Mouse (Mus musculus): ENCODE measurements around the gene Sh3bgr. TPM values are rescaled to one million over a fixed set of nuclear protein-coding genes. Genes with fewer than 3 reads are reported as not detected.

Sh3bgr gene
- total and polyA plus RNA-seq, 3 experiments, result 0.38 to 0.70 TPM; not detected in 1

DNA sequence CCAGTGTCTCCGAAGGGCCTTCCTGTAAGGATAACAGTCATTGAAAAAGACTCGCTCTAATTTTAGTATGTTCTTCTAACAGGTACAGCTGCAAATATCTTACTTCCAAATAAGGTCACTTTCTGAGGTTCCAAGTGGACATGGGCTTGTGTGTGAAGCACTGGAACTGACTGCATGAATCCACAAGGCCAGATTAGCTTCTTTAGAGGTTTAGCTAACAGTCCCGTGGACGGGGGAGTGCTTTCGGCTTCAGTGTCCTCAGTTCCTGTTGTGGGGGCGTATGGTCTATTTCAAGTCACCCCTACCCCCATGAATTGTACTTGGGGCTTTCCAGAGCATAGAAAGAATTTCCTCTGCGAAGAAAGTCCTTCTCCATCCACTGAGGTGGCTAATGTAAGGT lies 10.6 kb downstream of the Sh3bgr start (continued):
- no peak for TF ChIP-seq NELFE (IDR thresholded peaks at IDR 0.05; ENCODE audit: low read depth, low read length)
- TF ChIP-seq ZC3H11A (IDR thresholded peaks at IDR 0.05; ENCODE audit: low read depth, low read length), result no peak
- peak; percentile 65 for TF ChIP-seq MAX (IDR thresholded peaks at IDR 0.05; ENCODE audit: low read length)
- no peak for TF ChIP-seq CTCF (conservative IDR thresholded peaks at IDR 0.05 in 1 of 2, IDR thresholded peaks at IDR 0.05 in 1 of 2; ENCODE audit: low read depth in 2 of 2, low read length in 2 of 2)
- peak; percentile 80; the same call in 1 of the 2 replicates for TF ChIP-seq MEF2A (IDR thresholded peaks at IDR 0.05; ENCODE audit: borderline replicate concordance, low read depth, low read length)
- TF ChIP-seq POLR2A (IDR thresholded peaks at IDR 0.05; ENCODE audit: low read depth, low read length), result no peak
- TF ChIP-seq ZKSCAN1 (IDR thresholded peaks at IDR 0.05; ENCODE audit: borderline replicate concordance, low read depth, low read length), result no peak
- no peak for TF ChIP-seq E2F4 (IDR thresholded peaks at IDR 0.05; ENCODE audit: insufficient replicate concordance, low read depth, low read length)
- no peak for TF ChIP-seq ELF1 (IDR thresholded peaks at IDR 0.05; ENCODE audit: low read depth, low read length)
- no peak for TF ChIP-seq ZNF384 (IDR thresholded peaks at IDR 0.05; ENCODE audit: low read depth, low read length)
- peak; percentile 35; the same call in 1 of the 2 replicates for TF ChIP-seq TCF12 (IDR thresholded peaks at IDR 0.05; ENCODE audit: low read depth, low read length)
- peak; percentile 71 for TF ChIP-seq EP300 (IDR thresholded peaks at IDR 0.05; ENCODE audit: low read length)
- 0 out of 2 replicates have a peak, but pooled peaks have one; percentile 14 for TF ChIP-seq KAT2A (IDR thresholded peaks at IDR 0.05; ENCODE audit: insufficient replicate concordance, low read length)
- TF ChIP-seq MAFK (IDR thresholded peaks at IDR 0.05; ENCODE audit: insufficient replicate concordance, low read length), result 0 out of 2 replicates have a peak, but pooled peaks have one; percentile 46
- 0 out of 2 replicates have a peak, but pooled peaks have one; percentile 30 for TF ChIP-seq UBTF (IDR thresholded peaks at IDR 0.05; ENCODE audit: low read depth, low read length)
- TF ChIP-seq ETS1 (conservative IDR thresholded peaks at IDR 0.05; ENCODE audit: low read depth, low read length), result peak; percentile 34; the same call in 1 of the 2 replicates
- no peak for TF ChIP-seq SMC3 (IDR thresholded peaks at IDR 0.05; ENCODE audit: low read depth, low read length)
- TF ChIP-seq NRF1 (IDR thresholded peaks at IDR 0.05; ENCODE audit: low read depth, low read length), result no peak
- TF ChIP-seq GABPA (IDR thresholded peaks at IDR 0.05; ENCODE audit: insufficient replicate concordance, low read depth, low read length), result no peak

DNA sequence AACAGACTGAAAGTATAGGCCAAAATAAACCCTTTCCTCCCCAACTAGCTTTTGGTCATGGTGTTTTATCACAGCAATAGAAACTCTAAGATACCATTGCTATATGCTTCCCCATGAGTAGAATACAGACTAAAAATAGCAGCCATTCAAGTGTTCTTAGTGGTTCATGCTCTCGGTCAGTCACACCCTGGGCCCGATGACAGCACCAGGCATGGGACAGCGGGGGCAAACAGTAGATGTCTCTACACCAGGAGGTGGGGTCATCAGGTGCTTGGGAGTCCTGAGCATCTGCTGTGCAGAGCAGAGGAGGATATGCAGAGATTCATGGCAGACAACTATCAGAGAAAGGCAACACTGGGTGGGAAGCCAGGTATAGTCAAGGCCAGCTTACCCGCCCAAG lies 12.8 kb downstream of the Sh3bgr start:
- DNase-seq (ENCODE audit: extremely low read depth), result no peak
- in situ Hi-C loops (cut with MboI; ENCODE audit: low pct_ligation_motif_present, low pct_unique_long_range_greater_than_20kb, low sequenced_read_pairs), result no loop called here

More for the DNA sequence above, 12.8 kb downstream of the Sh3bgr start:
- dilution Hi-C loops (cut with MboI; ENCODE audit: extremely low pct_ligation_motif_present, extremely low pct_unique_long_range_greater_than_20kb, low sequenced_read_pairs), result no loop called here
- Histone ChIP-seq H3K4me3 (replicated peaks in 1 of 3; ENCODE audit: low read depth in 2 of 3, low read length in 2 of 3, poor library complexity in 1 of 3) (no peak overlapping the region), H3K36me3 (replicated peaks in 1 of 2; ENCODE audit: control insufficient read depth in 1 of 2, insufficient read depth in 1 of 2, low read length in 1 of 2) (no peaks in the 10 kb centered on the region), H3K9me3 (replicated peaks; ENCODE audit: low read length) (peaks cover 8% of the 10 kb centered on the region), H3K9ac (ENCODE audit: insufficient read depth, low read depth) (no peak overlapping the region), H3K79me2 (replicated peaks; ENCODE audit: control insufficient read depth, extremely low read depth, insufficient read depth, poor library complexity, severe bottlenecking) (no peaks in the 10 kb centered on the region), H3K4me2 (ENCODE audit: insufficient read depth, low read depth, poor library complexity, severe bottlenecking) (no peak overlapping the region), H3K27me3 (replicated peaks) (no peaks in the 10 kb centered on the region), H3K4me1 (ENCODE audit: control insufficient read depth in 1 of 2, insufficient read depth in 2 of 2) (peaks cover 9 to 35% of the 10 kb centered on the region in 2 experiments), H3K27ac (ENCODE audit: insufficient read depth, low read depth) (no peak overlapping the region)
- TF ChIP-seq SIN3A (IDR thresholded peaks at IDR 0.05; ENCODE audit: low read length), result no peak
- no peak for TF ChIP-seq RAD21 (IDR thresholded peaks at IDR 0.05; ENCODE audit: low read depth, low read length)
- TF ChIP-seq TBP (conservative IDR thresholded peaks at IDR 0.05; ENCODE audit: low read depth, low read length), result no peak
- no peak for TF ChIP-seq PAX5 (IDR thresholded peaks at IDR 0.05; ENCODE audit: low read length)
- TF ChIP-seq MXI1 (IDR thresholded peaks at IDR 0.05; ENCODE audit: low read depth, low read length), result no peak
- TF ChIP-seq ZKSCAN1 (IDR thresholded peaks at IDR 0.05; ENCODE audit: borderline replicate concordance, low read depth, low read length), result no peak
- no peak for TF ChIP-seq MAZ (IDR thresholded peaks at IDR 0.05; ENCODE audit: low read depth, low read length)
- TF ChIP-seq CHD2 (IDR thresholded peaks at IDR 0.05; ENCODE audit: low read length), result no peak
- TF ChIP-seq ZC3H11A (IDR thresholded peaks at IDR 0.05; ENCODE audit: low read depth, low read length), result no peak
- no peak for TF ChIP-seq UBTF (IDR thresholded peaks at IDR 0.05; ENCODE audit: low read depth, low read length)
- no peak for TF ChIP-seq KAT2A (IDR thresholded peaks at IDR 0.05; ENCODE audit: insufficient replicate concordance, low read length)

Data from CH12.LX (cell line).